Mouse (Mus musculus): ENCODE results near the gene Rbm14.

The Rbm14 gene

GRCm38 (mm10) chr19:4811063-4811908 lies at the start of gene Rbm14, which contains the start of gene Gm21992:
Gene Rbm14 (minus strand): TSS chr19:4811634.
Gene Gm21992 (minus strand): TSS chr19:4811612.
- no peak for TF ChIP-seq GATA4 (IDR thresholded peaks at IDR 0.05; ENCODE audit: insufficient replicate concordance, low read length)

- no peak for TF ChIP-seq GATA4 (IDR thresholded peaks at IDR 0.05; ENCODE audit: insufficient replicate concordance, low read length)
Measured at GRCm38 (mm10) chr19:4859081-4859480, 47.6 kb upstream of the Rbm14 start.

GRCm38 (mm10) chr19:4855951-4856350 lies 44.5 kb upstream of the Rbm14 start:
- TF ChIP-seq GATA4 (IDR thresholded peaks at IDR 0.05; ENCODE audit: insufficient replicate concordance, low read length), result no peak

GRCm38 (mm10) chr19:4855470-4855820 lies 44.0 kb upstream of the Rbm14 start:
- no peak for TF ChIP-seq GATA4 (IDR thresholded peaks at IDR 0.05; ENCODE audit: insufficient replicate concordance, low read length)

- peak; percentile 8; the same call in 1 of the 2 replicates for TF ChIP-seq GATA4 (IDR thresholded peaks at IDR 0.05; ENCODE audit: insufficient replicate concordance, low read length)
Measured at GRCm38 (mm10) chr19:4854552-4855469, 43.4 kb upstream of the Rbm14 start, which contains the start of gene Ctsf. Gene Ctsf (plus strand): TSS chr19:4855130.

- no peak for TF ChIP-seq GATA4 (IDR thresholded peaks at IDR 0.05; ENCODE audit: insufficient replicate concordance, low read length)
Measured at GRCm38 (mm10) chr19:4850281-4850680, 38.8 kb upstream of the Rbm14 start.

- TF ChIP-seq GATA4 (IDR thresholded peaks at IDR 0.05; ENCODE audit: insufficient replicate concordance, low read length), result no peak
Measured at GRCm38 (mm10) chr19:4849800-4850199, 38.4 kb upstream of the Rbm14 start.

- TF ChIP-seq GATA4 (IDR thresholded peaks at IDR 0.05; ENCODE audit: insufficient replicate concordance, low read length), result no peak
Measured at GRCm38 (mm10) chr19:4847490-4847889, 36.1 kb upstream of the Rbm14 start.

- no peak for TF ChIP-seq GATA4 (IDR thresholded peaks at IDR 0.05; ENCODE audit: insufficient replicate concordance, low read length)
Measured at GRCm38 (mm10) chr19:4845846-4846245, 34.4 kb upstream of the Rbm14 start.

GRCm38 (mm10) chr19:4842611-4843010 lies 31.2 kb upstream of the Rbm14 start:
- no peak for TF ChIP-seq GATA4 (IDR thresholded peaks at IDR 0.05; ENCODE audit: insufficient replicate concordance, low read length)

- TF ChIP-seq GATA4 (IDR thresholded peaks at IDR 0.05; ENCODE audit: insufficient replicate concordance, low read length), result no peak
Measured at GRCm38 (mm10) chr19:4840848-4841247, 29.4 kb upstream of the Rbm14 start.

- no peak for TF ChIP-seq GATA4 (IDR thresholded peaks at IDR 0.05; ENCODE audit: insufficient replicate concordance, low read length)
Measured at GRCm38 (mm10) chr19:4839149-4839548, 27.7 kb upstream of the Rbm14 start, which contains the start of the genes Ccs and Ccdc87. Gene Ccs (minus strand): TSS chr19:4839332. Gene Ccdc87 (plus strand): TSS chr19:4839366.

- TF ChIP-seq GATA4 (IDR thresholded peaks at IDR 0.05; ENCODE audit: insufficient replicate concordance, low read length), result no peak
Measured at GRCm38 (mm10) chr19:4838526-4839140, 27.2 kb upstream of the Rbm14 start.

GRCm38 (mm10) chr19:4837049-4837448 lies 25.6 kb upstream of the Rbm14 start:
- TF ChIP-seq GATA4 (IDR thresholded peaks at IDR 0.05; ENCODE audit: insufficient replicate concordance, low read length), result no peak

GRCm38 (mm10) chr19:4836096-4836495 lies 24.7 kb upstream of the Rbm14 start:
- TF ChIP-seq GATA4 (IDR thresholded peaks at IDR 0.05; ENCODE audit: insufficient replicate concordance, low read length), result no peak

Data from liver, adult (tissue).